Mouse (Mus musculus) cerebellum, postnatal 36 days (tissue): ENCODE results near the gene Hist1h1t.
"Not testable (repeated sequence)": the region's sequence is repeated elsewhere in the genome, so short reads cannot be mapped to it uniquely, and the experiment has no call there.

ENCODE experiments used
- DNase-seq, 2 experiments: peaks; one replicate each; pipeline ENCODE4 v3.0.0; 2021 to 2022; ENCODE audit warnings: mixed read lengths in 2 of 2

The Hist1h1t gene

DNA sequence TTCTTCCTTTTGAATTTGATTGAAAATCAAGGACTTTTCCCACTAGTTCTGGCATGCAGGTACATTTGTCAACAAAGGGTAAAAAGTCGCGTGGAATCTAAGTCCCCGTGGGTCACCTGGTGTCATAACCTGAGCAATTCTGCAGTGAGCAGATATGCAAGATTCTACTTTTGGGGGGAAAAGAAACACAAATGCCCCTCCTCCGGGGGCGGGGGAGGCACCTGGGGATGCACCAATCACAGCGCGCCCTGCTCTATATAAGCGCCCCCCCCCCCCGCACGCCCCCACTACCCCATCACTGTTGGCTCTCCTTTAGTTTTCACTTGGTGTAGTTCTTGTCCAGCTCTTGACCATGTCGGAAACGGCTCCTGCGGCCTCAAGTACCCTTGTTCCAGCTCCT lies at the start of gene Hist1h1t:
Hist1h1t (plus strand) TSS at position 301 of the 400 bp plus-strand sequence.
- DNase-seq = no peak

GRCm38 (mm10) chr13:23659636-23660366 lies 35.8 kb upstream of the Hist1h1t start:
- DNase-seq = no peak

GRCm38 (mm10) chr13:23662536-23662935 lies 33.1 kb upstream of the Hist1h1t start:
- no peak for DNase-seq

GRCm38 (mm10) chr13:23681990-23682582 lies 13.5 kb upstream of the Hist1h1t start:
- no peak for DNase-seq

DNA sequence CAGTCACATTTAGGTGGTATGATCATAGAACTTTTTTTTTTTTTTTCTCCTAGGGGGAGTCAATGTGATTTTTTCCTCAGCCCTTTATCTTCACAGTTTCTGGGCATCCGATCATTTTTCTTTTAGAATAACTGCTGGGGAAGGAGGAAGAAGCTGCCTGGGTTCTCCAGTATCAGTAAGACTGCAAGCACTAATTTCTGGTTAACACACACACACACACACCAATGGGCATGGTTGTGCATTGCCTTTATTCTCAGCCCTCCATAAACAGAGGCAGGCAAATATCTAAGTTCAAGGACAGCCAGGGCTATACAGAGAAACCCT lies 13.0 kb upstream of the Hist1h1t start:
- DNase-seq = no peak

GRCm38 (mm10) chr13:23682947-23683754 lies 12.5 kb upstream of the Hist1h1t start:
- DNase-seq = not testable (repeated sequence)

GRCm38 (mm10) chr13:23683755-23684281 lies 11.8 kb upstream of the Hist1h1t start, which contains the start of the genes Hist1h2ac and Hist1h2bc:
TSS of gene Hist1h2ac (minus strand) at chr13:23683948.
TSS of gene Hist1h2bc (plus strand) at chr13:23684199.
- peak; percentile 64 to 82 for DNase-seq

DNA sequence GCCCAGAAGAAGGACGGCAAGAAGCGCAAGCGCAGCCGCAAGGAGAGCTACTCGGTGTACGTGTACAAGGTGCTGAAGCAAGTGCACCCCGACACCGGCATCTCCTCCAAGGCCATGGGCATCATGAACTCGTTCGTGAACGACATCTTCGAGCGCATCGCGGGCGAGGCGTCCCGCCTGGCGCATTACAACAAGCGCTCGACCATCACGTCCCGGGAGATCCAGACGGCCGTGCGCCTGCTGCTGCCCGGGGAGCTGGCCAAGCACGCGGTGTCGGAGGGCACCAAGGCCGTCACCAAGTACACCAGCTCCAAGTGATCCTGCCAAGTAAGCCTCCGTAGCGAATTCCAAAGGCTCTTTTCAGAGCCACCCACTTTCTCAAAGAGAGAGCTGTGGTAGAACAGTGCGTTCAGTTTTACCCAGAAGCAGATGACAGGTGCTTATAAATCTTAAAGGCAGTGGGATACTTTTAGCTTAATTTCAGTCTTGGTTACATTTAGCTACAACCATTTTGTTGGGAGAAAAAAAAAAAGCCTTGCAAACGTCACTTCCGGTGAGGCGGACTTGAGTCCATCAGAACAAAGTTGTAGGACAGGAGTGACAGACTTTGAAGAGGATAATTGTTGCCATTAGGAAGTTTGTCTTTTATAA lies 11.2 kb upstream of the Hist1h1t start:
- DNase-seq = peak; percentile 13 to 31

GRCm38 (mm10) chr13:23685121-23685861 lies 10.3 kb upstream of the Hist1h1t start:
- DNase-seq = no peak

- no peak for DNase-seq
Measured at GRCm38 (mm10) chr13:23685966-23686365, 9.6 kb upstream of the Hist1h1t start.

GRCm38 (mm10) chr13:23687181-23687580 lies 8.4 kb upstream of the Hist1h1t start:
- no peak for DNase-seq

DNA sequence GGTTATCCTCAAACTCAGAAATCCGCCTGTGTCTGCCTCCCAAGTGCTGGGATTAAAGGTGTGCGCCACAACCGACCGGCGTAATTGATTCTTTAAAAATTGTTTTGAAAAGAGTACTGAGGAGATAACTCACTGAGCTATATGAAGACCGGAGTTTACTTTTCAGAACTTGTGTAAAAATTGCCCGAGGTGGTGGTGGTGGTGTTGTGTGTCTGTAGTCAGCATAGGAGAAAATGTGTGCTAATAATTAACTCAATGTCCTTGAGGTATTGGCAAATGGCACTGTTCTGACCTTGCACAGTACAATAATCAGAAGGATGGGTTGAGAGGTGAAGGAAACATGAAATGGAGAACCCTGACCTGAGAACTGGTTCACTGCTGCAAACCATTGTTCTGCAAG lies 7.7 kb upstream of the Hist1h1t start:
- DNase-seq = no peak

DNA sequence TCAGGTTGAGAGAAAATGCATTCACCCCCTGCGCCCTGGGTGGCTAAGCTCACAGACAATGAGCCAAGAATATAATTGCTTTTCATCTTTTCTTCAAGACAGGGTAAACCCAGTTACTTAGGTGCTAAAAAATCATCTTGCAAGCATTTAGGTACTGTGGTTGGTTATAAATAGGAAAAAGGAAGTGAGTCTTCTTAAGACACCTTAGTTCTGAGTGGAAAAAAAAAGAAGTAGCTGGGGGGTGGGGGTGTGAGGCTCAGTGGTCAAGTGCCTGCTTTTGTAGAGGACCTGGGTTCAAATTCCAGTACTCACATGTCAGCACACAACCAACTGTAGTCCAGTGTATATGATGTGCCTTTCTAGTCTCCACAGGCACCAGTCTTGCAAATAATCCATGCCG lies 6.7 kb upstream of the Hist1h1t start:
- DNase-seq = no peak

- DNase-seq = no peak
Measured at GRCm38 (mm10) chr13:23689459-23689858, 6.2 kb upstream of the Hist1h1t start.

DNA sequence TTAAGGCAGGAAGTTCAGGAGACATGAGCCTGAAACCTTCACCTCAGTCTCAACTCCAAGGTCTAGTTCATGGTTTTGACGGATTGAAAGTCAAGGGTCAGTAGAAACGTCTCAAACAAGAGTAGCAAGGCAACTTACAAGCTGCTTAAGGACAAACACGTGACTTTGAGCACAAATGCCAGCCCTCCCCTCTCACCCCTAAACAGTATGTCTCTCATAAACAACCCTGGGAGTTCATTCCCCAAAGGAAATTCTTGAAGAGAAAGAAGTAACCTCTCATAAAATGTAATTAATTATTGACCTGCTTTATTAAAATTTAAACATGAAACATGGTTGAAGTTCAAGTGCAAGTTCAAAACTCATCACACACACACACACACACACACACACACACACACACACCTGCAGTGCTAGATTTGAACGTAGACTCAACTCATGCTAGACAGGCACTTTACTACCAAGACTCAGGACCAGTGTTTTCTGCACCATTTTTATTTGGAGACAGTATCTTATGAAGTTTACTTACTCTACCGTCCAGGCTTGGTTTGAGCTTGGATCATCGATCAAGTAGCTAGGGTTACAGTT lies 1.7 kb upstream of the Hist1h1t start:
- no peak for DNase-seq

DNA sequence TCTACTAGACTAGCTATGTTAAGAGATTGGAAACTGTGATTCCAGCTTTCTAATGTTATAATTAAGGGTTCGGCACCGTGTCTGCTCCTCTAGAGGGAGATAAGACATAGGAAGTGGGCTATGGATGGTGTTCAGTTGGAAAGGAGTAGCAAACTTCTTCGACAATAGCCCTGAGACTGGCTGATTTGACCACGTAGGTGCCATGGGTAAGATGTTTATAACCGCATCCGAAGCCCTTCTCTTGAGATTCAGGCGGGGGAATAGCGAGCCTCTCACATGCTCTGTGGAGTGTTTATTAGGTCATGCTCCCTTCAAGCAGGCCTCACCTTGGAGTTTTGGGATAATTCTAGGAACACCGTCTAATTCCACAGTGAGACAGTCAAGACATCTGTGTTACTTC lies 658 bp upstream of the Hist1h1t start:
- DNase-seq = no peak

- DNase-seq = no peak
Measured at GRCm38 (mm10) chr13:23696061-23696474, 454 bp downstream of the Hist1h1t start.

GRCm38 (mm10) chr13:23697491-23698299 lies 2.1 kb downstream of the Hist1h1t start:
- DNase-seq = no peak

DNA sequence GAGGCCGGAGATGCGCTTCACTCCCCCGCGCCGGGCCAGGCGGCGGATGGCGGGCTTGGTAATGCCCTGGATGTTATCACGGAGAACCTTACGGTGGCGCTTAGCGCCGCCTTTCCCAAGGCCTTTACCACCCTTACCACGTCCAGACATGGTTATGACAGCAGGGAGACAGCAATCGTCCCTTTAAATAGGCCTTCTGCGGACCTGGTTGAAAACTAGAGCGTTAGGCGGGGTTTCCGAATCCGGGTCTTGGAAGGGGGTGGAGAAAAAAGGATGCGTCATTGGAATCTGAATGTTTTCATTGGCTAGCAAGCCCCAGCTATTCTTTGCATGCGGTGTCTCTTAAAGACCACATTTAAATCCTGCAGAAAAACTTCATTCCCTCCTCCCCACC lies 2.7 kb downstream of the Hist1h1t start, which contains the start of gene Hist1h4c:
Hist1h4c (minus strand) TSS at position 155 of the 394 bp plus-strand sequence.
- DNase-seq = peak; percentile 96 to 100

DNA sequence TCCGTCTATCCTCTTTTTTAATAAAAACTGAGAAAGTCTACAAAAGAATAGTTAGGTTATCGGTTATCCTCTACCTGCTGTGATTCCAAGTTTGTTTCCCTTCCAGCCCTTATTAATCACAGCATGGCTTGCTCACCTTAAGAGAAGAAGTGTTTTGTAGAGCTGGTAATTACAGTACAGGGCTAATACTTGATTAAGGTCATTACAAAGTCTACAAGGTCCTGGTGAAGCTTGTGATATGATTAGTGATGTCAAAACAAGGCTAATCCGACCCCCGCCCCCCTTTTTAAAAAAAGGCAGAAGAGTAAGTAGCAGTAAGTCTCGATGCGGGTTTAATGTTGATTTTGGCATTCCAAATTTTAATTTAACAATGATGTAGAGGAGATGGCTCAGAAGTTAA lies 3.4 kb downstream of the Hist1h1t start:
- no peak for DNase-seq

DNA sequence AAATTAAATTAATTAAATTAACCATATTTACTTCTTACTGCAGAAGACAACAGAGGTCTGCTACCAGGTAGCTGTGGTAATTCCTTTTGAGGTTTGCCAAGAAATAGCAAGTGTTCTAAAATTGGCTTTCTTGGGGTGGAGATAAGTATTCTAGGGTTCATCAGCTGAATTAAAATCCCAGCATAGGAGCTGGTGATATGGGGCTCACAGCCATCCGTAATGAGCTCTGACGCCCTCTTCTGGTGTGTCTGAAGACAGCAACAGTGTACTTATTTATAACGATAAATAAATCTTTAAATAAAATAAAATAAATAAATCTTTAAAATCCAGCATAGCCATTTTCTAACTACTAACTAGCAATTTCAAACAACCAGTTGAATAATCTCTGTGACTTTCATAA lies 4.2 kb downstream of the Hist1h1t start:
- no peak for DNase-seq
